Mouse (Mus musculus): ENCODE data around the gene Crocc2. TPM values are rescaled to one million over a fixed set of nuclear protein-coding genes. Genes with fewer than 3 reads are reported as not detected.

The Crocc2 gene
- polyA plus RNA-seq, 1 experiment from 2014 or later: 0.14 TPM

DNA sequence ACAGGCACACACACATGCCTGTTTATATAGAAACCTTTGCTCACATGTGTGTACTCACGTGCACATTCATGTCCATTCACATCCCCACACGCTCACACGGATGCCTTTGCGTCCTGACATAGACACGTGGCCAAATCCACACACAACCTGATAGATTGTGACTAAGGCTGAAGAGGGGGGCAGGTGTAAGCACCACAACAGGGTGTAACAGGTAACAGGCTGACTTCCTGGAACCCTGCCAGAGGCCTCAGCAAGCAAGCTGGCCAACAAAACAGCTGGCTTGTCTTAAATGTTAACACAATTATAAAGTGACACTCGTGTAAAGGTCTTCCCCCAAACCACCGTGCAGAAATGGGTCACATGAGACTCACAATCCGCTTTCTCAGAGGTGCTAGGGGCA lies 9.6 kb upstream of the Crocc2 start:
- H3K27ac ChIP-seq (replicated peaks; ENCODE audit: low read depth, low read length): no peak overlapping the region
- H3K9me3 ChIP-seq (replicated peaks; ENCODE audit: control insufficient read depth, low read length): no peaks in the 10 kb centered on the region
- no peak overlapping the region for H3K4me2 ChIP-seq (ENCODE audit: low read depth, low read length)
- H3K9ac ChIP-seq (replicated peaks; ENCODE audit: low read length): no peak overlapping the region
- WGBS: 82% methylated on average over 8 of the region's 8 CpGs
- no peaks in the 10 kb centered on the region for H3K36me3 ChIP-seq (replicated peaks; ENCODE audit: control insufficient read depth, insufficient read depth, low read depth, low read length)
- no peak overlapping the region for H3K4me3 ChIP-seq (ENCODE audit: low read depth, low read length)
- H3K27me3 ChIP-seq (ENCODE audit: control insufficient read depth, insufficient read depth, low read length): no peaks in the 10 kb centered on the region
- DNase-seq (ENCODE audit: low spot score): no peak
- no peaks in the 10 kb centered on the region for H3K4me1 ChIP-seq (ENCODE audit: control insufficient read depth, insufficient read depth, low read length)
- no peak for ATAC-seq (replicated peaks; ENCODE audit: insufficient number of reproducible peaks, low FRiP score, low TSS enrichment, low read depth)

- Histone ChIP-seq H3K4me2 (ENCODE audit: low read depth, low read length) (no peak overlapping the region), H3K27me3 (ENCODE audit: control insufficient read depth, insufficient read depth, low read length) (no peaks in the 10 kb centered on the region), H3K4me1 (ENCODE audit: control insufficient read depth, insufficient read depth, low read length) (no peaks in the 10 kb centered on the region), H3K4me3 (ENCODE audit: low read depth, low read length) (no peak overlapping the region), H3K36me3 (replicated peaks; ENCODE audit: control insufficient read depth, insufficient read depth, low read depth, low read length) (no peaks in the 10 kb centered on the region), H3K9ac (replicated peaks; ENCODE audit: low read length) (no peak overlapping the region), H3K27ac (replicated peaks; ENCODE audit: low read depth, low read length) (no peak overlapping the region), H3K9me3 (replicated peaks; ENCODE audit: control insufficient read depth, low read length) (no peaks in the 10 kb centered on the region)
- WGBS: 84% methylated on average over 21 of the region's 21 CpGs
- ATAC-seq (replicated peaks; ENCODE audit: insufficient number of reproducible peaks, low FRiP score, low TSS enrichment, low read depth) (no peak), DNase-seq (ENCODE audit: low spot score) (no peak)
Observed at GRCm38 (mm10) chr1:93159566-93160500, 8.7 kb upstream of the Crocc2 start.

GRCm38 (mm10) chr1:93160501-93161133 lies 7.9 kb upstream of the Crocc2 start, which contains the start of gene 2310007B03Rik:
2310007B03Rik (minus strand) TSS chr1:93160948.
- Histone ChIP-seq H3K4me2 (ENCODE audit: low read depth, low read length) (no peak within 1 kb of the TSS), H3K4me3 (ENCODE audit: low read depth, low read length) (no peak within 1 kb of the TSS), H3K9me3 (replicated peaks; ENCODE audit: control insufficient read depth, low read length) (no peaks in the 10 kb centered on the region), H3K27me3 (ENCODE audit: control insufficient read depth, insufficient read depth, low read length) (no peaks in the 10 kb centered on the region), H3K4me1 (ENCODE audit: control insufficient read depth, insufficient read depth, low read length) (no peaks in the 10 kb centered on the region), H3K9ac (replicated peaks; ENCODE audit: low read length) (no peak within 1 kb of the TSS), H3K27ac (replicated peaks; ENCODE audit: low read depth, low read length) (no peak within 1 kb of the TSS), H3K36me3 (replicated peaks; ENCODE audit: control insufficient read depth, insufficient read depth, low read depth, low read length) (no peaks in the 10 kb centered on the region)
- no peak for DNase-seq (ENCODE audit: low spot score)
- no peak for ATAC-seq (replicated peaks; ENCODE audit: insufficient number of reproducible peaks, low FRiP score, low TSS enrichment, low read depth)
- WGBS: 64% methylated on average over 8 of the region's 8 CpGs

GRCm38 (mm10) chr1:93161350-93161749 lies 7.2 kb upstream of the Crocc2 start:
- WGBS: 68% methylated on average over 8 of the region's 8 CpGs
- Histone ChIP-seq H3K4me3 (ENCODE audit: low read depth, low read length) (no peak overlapping the region), H3K4me1 (ENCODE audit: control insufficient read depth, insufficient read depth, low read length) (no peaks in the 10 kb centered on the region), H3K9ac (replicated peaks; ENCODE audit: low read length) (no peak overlapping the region), H3K4me2 (ENCODE audit: low read depth, low read length) (no peak overlapping the region), H3K36me3 (replicated peaks; ENCODE audit: control insufficient read depth, insufficient read depth, low read depth, low read length) (no peaks in the 10 kb centered on the region), H3K9me3 (replicated peaks; ENCODE audit: control insufficient read depth, low read length) (no peaks in the 10 kb centered on the region), H3K27ac (replicated peaks; ENCODE audit: low read depth, low read length) (no peak overlapping the region), H3K27me3 (ENCODE audit: control insufficient read depth, insufficient read depth, low read length) (no peaks in the 10 kb centered on the region)
- ATAC-seq (replicated peaks; ENCODE audit: insufficient number of reproducible peaks, low FRiP score, low TSS enrichment, low read depth) (0 out of 2 replicates have a peak, but pooled peaks have one; percentile 39), DNase-seq (ENCODE audit: low spot score) (no peak)

- Histone ChIP-seq H3K4me1 (ENCODE audit: control insufficient read depth, insufficient read depth, low read length) (no peaks in the 10 kb centered on the region), H3K9me3 (replicated peaks; ENCODE audit: control insufficient read depth, low read length) (no peaks in the 10 kb centered on the region), H3K4me3 (ENCODE audit: low read depth, low read length) (no peak overlapping the region), H3K9ac (replicated peaks; ENCODE audit: low read length) (no peak overlapping the region), H3K27me3 (ENCODE audit: control insufficient read depth, insufficient read depth, low read length) (no peaks in the 10 kb centered on the region), H3K27ac (replicated peaks; ENCODE audit: low read depth, low read length) (no peak overlapping the region), H3K4me2 (ENCODE audit: low read depth, low read length) (no peak overlapping the region), H3K36me3 (replicated peaks; ENCODE audit: control insufficient read depth, insufficient read depth, low read depth, low read length) (no peaks in the 10 kb centered on the region)
- 82% methylated on average over 10 of the region's 10 CpGs for WGBS
- ATAC-seq (replicated peaks; ENCODE audit: insufficient number of reproducible peaks, low FRiP score, low TSS enrichment, low read depth): no peak
- no peak for DNase-seq (ENCODE audit: low spot score)
Observed at GRCm38 (mm10) chr1:93161921-93162320, 6.6 kb upstream of the Crocc2 start.

DNA sequence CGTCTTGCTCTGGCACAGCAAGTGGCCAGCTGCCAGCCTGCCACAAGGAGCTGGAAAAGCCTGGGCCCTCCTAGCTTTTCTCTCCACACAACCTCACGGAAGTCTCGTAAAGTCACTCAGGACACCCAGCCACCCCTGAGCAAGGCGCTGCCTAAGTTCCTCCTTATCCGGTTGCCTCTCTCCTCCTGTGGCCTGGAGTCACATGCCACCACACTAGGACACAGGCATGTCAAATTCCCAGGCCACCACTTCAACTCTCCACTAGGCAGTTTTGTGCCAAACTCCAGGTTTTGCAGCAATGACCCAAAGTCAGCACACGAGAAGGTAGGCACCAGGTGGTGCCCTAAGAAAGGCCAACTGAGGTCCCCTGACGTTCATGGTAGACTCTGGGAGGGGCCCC lies 5.9 kb upstream of the Crocc2 start:
- Histone ChIP-seq H3K27ac (replicated peaks; ENCODE audit: low read depth, low read length) (no peak overlapping the region), H3K9ac (replicated peaks; ENCODE audit: low read length) (no peak overlapping the region), H3K4me3 (ENCODE audit: low read depth, low read length) (no peak overlapping the region), H3K36me3 (replicated peaks; ENCODE audit: control insufficient read depth, insufficient read depth, low read depth, low read length) (no peaks in the 10 kb centered on the region), H3K4me1 (ENCODE audit: control insufficient read depth, insufficient read depth, low read length) (no peaks in the 10 kb centered on the region), H3K4me2 (ENCODE audit: low read depth, low read length) (no peak overlapping the region), H3K27me3 (ENCODE audit: control insufficient read depth, insufficient read depth, low read length) (no peaks in the 10 kb centered on the region), H3K9me3 (replicated peaks; ENCODE audit: control insufficient read depth, low read length) (no peaks in the 10 kb centered on the region)
- ATAC-seq (replicated peaks; ENCODE audit: insufficient number of reproducible peaks, low FRiP score, low TSS enrichment, low read depth) (no peak), DNase-seq (ENCODE audit: low spot score) (no peak)
- WGBS: 83% methylated on average over 7 of the region's 7 CpGs

DNA sequence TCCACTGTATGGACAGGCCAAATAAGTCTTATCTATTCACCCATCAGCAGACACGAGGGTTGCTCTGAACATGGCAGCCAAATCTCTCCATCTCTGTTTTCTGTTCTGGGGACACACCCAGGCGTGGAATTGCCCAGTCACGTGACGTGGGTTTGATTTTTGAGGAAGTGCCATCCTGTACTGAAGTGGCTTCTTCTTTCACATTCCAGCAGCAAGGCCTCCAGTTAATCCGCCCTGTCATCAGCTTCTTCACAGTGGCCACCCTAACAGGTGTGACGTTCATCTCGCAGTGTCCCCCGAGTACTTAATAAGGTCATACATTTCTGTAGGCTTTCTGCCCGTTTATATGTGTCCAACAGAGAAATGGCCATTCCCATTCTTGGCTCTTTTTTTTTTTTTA lies 3.1 kb upstream of the Crocc2 start:
- Histone ChIP-seq H3K36me3 (replicated peaks; ENCODE audit: control insufficient read depth, insufficient read depth, low read depth, low read length) (no peaks in the 10 kb centered on the region), H3K4me1 (ENCODE audit: control insufficient read depth, insufficient read depth, low read length) (no peaks in the 10 kb centered on the region), H3K4me3 (ENCODE audit: low read depth, low read length) (no peak overlapping the region), H3K27ac (replicated peaks; ENCODE audit: low read depth, low read length) (no peak overlapping the region), H3K4me2 (ENCODE audit: low read depth, low read length) (no peak overlapping the region), H3K9ac (replicated peaks; ENCODE audit: low read length) (no peak overlapping the region), H3K27me3 (ENCODE audit: control insufficient read depth, insufficient read depth, low read length) (no peaks in the 10 kb centered on the region), H3K9me3 (replicated peaks; ENCODE audit: control insufficient read depth, low read length) (no peaks in the 10 kb centered on the region)
- ATAC-seq (replicated peaks; ENCODE audit: insufficient number of reproducible peaks, low FRiP score, low TSS enrichment, low read depth) (no peak), DNase-seq (ENCODE audit: low spot score) (no peak)
- WGBS: 82% methylated on average over 9 of the region's 9 CpGs

Data from embryonic facial prominence, embryonic 11.5 days (tissue).